Mouse (Mus musculus) heart, adult 2 months (tissue): ENCODE measurements at regions not wholly inside any gene's neighbourhood (a gene's known extent, or its start where the extent isn't known, plus 50 kb on each side); places are given as distances from the start of the nearest gene placed in this dataset.
A peak's percentile ranks its signal among the peaks of the same experiment; 100 is the strongest.

ENCODE experiments used
- DNase-seq, 2 experiments: peaks; one replicate each; pipeline ENCODE4 v3.0.0; 2021
- H3K27ac ChIP-seq: fragments of 200-600 bp; 2 replicates; pipeline ENCODE4 v1.8.1; 2022
- H3K27me3 ChIP-seq: fragments of 200-500 bp; 2 replicates; pipeline ENCODE4 v1.6.1; 2012; ENCODE audit warnings: mild to moderate bottlenecking, low read length, inconsistent platforms, mixed read lengths; ENCODE audit not compliant: control insufficient read depth, insufficient read depth
- H3K36me3 ChIP-seq: fragments of 200-500 bp; 2 replicates; pipeline ENCODE4 v1.6.1; 2012; ENCODE audit warnings: low read length, inconsistent platforms; ENCODE audit not compliant: control insufficient read depth, insufficient read depth
- H3K4me1 ChIP-seq: fragments of 200-500 bp; 2 replicates; pipeline ENCODE4 v1.6.1; 2011; ENCODE audit warnings: low read length; ENCODE audit not compliant: control insufficient read depth, insufficient read depth
- H3K4me3 ChIP-seq: fragments of 200-600 bp; 2 replicates; pipeline ENCODE4 v1.8.1; 2022
- H3K79me2 ChIP-seq: fragments of 200-500 bp; replicated peaks from 2 replicates; pipeline ENCODE4 v1.6.1; 2012; ENCODE audit warnings: mild to moderate bottlenecking, inconsistent platforms, low read length, moderate library complexity, mixed read lengths; ENCODE audit not compliant: control insufficient read depth, insufficient read depth
- H3K9ac ChIP-seq: fragments of 200-500 bp; 2 replicates; pipeline ENCODE4 v1.6.1; 2012; ENCODE audit warnings: low read depth, mild to moderate bottlenecking, control low read depth, inconsistent platforms, low read length, mixed read lengths
- CTCF ChIP-seq: fragments of 200-600 bp; IDR thresholded peaks from 2 replicates; pipeline ENCODE4 v1.8.1; 2022; ENCODE audit warnings: antibody characterized with exemption, mild to moderate bottlenecking, moderate library complexity
- EP300 ChIP-seq: fragments of 200-500 bp; IDR thresholded peaks from 2 replicates; pipeline ENCODE4 v1.6.1; 2011; ENCODE audit warnings: low read depth, low read length, control low read depth; ENCODE audit not compliant: insufficient read depth
- POLR2A ChIP-seq: fragments of 200-500 bp; IDR thresholded peaks from 2 replicates; pipeline ENCODE4 v1.6.1; 2011; ENCODE audit warnings: mild to moderate bottlenecking, low read depth, low read length, control low read depth; ENCODE audit not compliant: insufficient read depth
- WGBS: fragments of 180-500 bp; shearing (Covaris S2); methylation state at CpG from one replicate; pipeline ENCODE4 v1.1.7; 2018; 5-methylcytosine and 5-hydroxymethylcytosine counted together
- intact Hi-C: fragments of 180-260 bp; cut with DNase I; formaldehyde crosslinking; loops from one replicate; pipeline ENCODE4 v1.15.1; 2025

DNA sequence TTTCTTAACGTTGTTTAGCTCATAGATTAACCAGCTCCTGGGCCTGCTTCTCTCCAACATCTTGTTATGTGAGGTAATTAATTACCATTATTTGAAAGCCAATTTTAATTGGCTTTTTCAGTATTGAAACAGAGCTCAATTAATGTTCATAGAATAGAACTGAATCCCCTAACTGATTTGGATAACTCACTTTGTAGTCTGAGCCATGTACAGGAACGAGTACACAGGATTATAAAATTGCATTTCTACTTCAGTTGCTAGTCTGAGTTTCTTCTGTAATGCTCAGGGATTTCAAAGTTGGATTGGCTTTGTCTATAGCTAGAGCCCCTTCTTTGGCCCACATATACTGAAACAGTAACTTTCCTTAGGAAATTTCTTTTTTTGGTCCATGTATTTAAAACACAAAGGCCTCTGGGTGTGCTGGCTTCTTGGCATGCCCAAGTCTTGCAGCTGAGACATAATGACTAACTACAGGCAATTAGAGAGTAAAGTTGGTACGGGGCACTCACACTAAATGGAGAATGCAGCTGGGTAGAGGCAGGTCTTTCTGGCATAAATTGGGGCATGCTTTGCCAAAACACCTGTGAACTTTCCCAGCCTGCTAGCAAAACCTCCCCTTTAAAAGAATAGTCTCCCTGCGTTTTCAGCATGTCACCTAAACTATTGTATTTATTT, 143.1 kb downstream of the Edem1 start:
- TF ChIP-seq POLR2A = no peak
- no peak for TF ChIP-seq EP300
- H3K4me3 ChIP-seq = no peak overlapping the region
- H3K27me3 ChIP-seq = no peaks in the 10 kb centered on the region
- H3K4me1 ChIP-seq = no peaks in the 10 kb centered on the region
- H3K79me2 ChIP-seq = no peaks in the 10 kb centered on the region
- H3K9ac ChIP-seq = no peak overlapping the region
- WGBS = 52% methylated on average over 4 of the region's 4 CpGs
- H3K36me3 ChIP-seq = no peaks in the 10 kb centered on the region
- intact Hi-C loops = no loop called here
- no peak overlapping the region for H3K27ac ChIP-seq
- no peak for DNase-seq

DNA sequence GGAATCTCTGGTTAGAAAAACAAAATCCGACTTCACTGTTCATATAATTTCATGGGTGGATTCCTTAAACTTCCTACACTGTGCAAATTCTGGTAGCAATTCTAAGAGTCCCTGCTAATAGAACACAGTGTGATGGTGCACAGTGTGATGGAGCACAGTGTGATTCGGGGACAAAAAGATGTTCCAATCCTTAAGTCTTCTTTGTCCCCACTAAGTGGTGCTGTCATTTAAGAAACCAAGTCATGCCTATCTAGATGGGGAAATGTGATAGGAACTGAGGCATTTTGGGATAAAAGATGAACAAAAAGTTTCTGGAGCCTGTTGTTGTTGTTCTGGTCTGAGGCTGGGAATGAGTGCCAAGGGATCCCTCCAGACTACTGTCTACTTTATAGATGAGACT, 145.3 kb downstream of the Edem1 start:
- H3K9ac ChIP-seq = no peak overlapping the region
- H3K27ac ChIP-seq = no peak overlapping the region
- no peak overlapping the region for H3K4me3 ChIP-seq
- TF ChIP-seq EP300 (no peak), POLR2A (no peak), CTCF (no peak)
- no peaks in the 10 kb centered on the region for H3K36me3 ChIP-seq
- H3K27me3 ChIP-seq = no peaks in the 10 kb centered on the region
- DNase-seq = no peak
- WGBS = 78% methylated on average over 2 of the region's 2 CpGs
- intact Hi-C loops = no loop called here
- H3K4me1 ChIP-seq = no peaks in the 10 kb centered on the region
- no peaks in the 10 kb centered on the region for H3K79me2 ChIP-seq

DNA sequence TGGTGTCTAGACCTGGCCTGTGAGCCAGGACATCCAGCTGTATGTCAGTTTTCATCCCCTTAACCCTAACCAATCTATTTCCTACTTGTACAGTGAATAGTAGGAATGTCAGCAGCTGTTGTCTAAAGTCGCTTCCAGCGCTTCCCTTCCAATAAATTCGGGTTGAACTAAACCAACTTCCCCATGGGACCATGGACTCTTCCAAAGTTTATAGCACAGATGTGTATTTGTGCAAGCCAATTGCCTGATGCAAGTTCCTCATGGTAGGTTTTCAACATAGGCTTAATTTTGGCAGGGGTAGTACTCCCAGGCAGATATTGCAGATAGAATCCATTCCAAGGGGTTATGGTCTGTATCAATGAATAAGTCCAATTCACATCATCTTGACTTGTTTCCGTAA, 161.1 kb downstream of the Edem1 start:
- no peaks in the 10 kb centered on the region for H3K4me1 ChIP-seq
- H3K9ac ChIP-seq = no peak overlapping the region
- no peaks in the 10 kb centered on the region for H3K79me2 ChIP-seq
- intact Hi-C loops = no loop called here
- 56% methylated on average over 4 of the region's 4 CpGs for WGBS
- H3K36me3 ChIP-seq = no peaks in the 10 kb centered on the region
- H3K27me3 ChIP-seq = no peaks in the 10 kb centered on the region
- no peak overlapping the region for H3K4me3 ChIP-seq
- no peak overlapping the region for H3K27ac ChIP-seq
- peak; percentile 20 to 36 for DNase-seq
- TF ChIP-seq POLR2A = no peak
- no peak for TF ChIP-seq EP300
- TF ChIP-seq CTCF = no peak

DNA sequence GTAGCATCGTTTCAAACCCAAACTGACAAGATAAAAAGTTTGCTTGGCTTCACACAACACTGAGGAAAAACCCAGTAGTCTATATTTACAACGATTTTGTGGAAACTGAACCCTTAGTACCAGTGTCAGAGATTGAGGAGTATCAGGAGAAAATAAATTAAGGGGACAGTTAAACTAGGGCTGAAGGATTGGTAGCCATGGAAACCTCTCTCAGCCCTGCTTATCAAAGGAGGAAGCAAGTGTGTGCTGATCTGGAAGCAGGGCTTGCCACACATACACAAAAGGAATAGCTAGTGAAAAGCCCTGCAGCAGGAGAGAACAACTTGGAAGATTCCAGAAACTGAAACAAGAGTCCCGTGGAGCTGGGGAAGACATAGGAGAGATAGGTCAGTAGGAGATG, 165.3 kb downstream of the Edem1 start:
- no peaks in the 10 kb centered on the region for H3K4me1 ChIP-seq
- intact Hi-C loops = no loop called here
- H3K36me3 ChIP-seq = no peaks in the 10 kb centered on the region
- H3K4me3 ChIP-seq = no peak overlapping the region
- DNase-seq = no peak
- TF ChIP-seq CTCF (no peak), POLR2A (no peak), EP300 (no peak)
- H3K79me2 ChIP-seq = no peaks in the 10 kb centered on the region
- WGBS = 30% methylated on average over 3 of the region's 3 CpGs
- no peak overlapping the region for H3K9ac ChIP-seq
- H3K27ac ChIP-seq = no peak overlapping the region
- no peaks in the 10 kb centered on the region for H3K27me3 ChIP-seq

DNA sequence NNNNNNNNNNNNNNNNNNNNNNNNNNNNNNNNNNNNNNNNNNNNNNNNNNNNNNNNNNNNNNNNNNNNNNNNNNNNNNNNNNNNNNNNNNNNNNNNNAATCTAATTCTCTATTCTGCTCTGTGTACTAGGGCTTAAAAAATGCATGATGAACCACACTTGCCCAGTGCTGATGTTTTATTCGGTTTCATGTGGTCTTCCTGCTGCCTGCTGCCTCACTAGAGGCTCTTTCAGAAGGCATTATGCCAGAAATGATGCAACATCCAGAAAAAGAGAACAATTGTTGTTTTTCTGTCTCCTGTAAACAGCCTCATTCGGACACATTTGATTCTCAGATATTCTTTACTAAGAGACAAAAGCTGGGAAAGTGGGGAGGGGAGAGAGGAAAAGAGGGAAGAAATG, 176.0 kb downstream of the Edem1 start:
- 24% methylated on average over 2 of the region's 2 CpGs for WGBS
- H3K4me1 ChIP-seq = no peaks in the 10 kb centered on the region
- intact Hi-C loops = no loop called here
- H3K9ac ChIP-seq = no peak overlapping the region
- H3K36me3 ChIP-seq = no peaks in the 10 kb centered on the region
- DNase-seq = no peak
- TF ChIP-seq CTCF (no peak), EP300 (no peak), POLR2A (no peak)
- no peak overlapping the region for H3K27ac ChIP-seq
- H3K4me3 ChIP-seq = no peak overlapping the region
- H3K79me2 ChIP-seq = no peaks in the 10 kb centered on the region
- 0 out of 2 replicates have a peak, but pooled peaks cover 1% of the 10 kb centered on the region for H3K27me3 ChIP-seq

DNA sequence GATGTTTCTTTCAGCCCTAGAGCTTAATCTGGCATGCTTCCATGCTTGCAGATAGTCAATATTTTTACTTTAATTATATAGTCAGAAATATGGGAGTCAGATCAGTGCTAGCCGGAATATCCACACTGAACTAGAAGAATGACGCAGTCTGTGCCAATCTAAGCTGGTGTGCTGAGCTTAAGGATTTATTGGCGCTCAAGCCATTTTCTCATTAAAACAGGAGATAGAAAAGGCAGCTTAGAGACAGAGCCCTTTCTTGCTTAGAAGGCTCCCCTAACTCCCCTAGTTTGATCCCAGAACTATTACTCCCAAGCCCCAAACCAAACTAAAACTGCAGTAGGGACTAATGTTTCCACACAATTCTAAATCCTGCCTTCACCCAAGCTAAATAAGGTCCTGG, 180.9 kb downstream of the Edem1 start:
- 85% methylated on average over 3 of the region's 3 CpGs for WGBS

More for the DNA sequence above, 180.9 kb downstream of the Edem1 start:
- Histone ChIP-seq H3K4me3 (no peak overlapping the region), H3K9ac (no peak overlapping the region), H3K36me3 (no peaks in the 10 kb centered on the region), H3K79me2 (no peaks in the 10 kb centered on the region), H3K4me1 (no peaks in the 10 kb centered on the region), H3K27me3 (0 out of 2 replicates have a peak, but pooled peaks cover 1% of the 10 kb centered on the region), H3K27ac (no peak overlapping the region)
- intact Hi-C loops = no loop called here
- TF ChIP-seq CTCF (no peak), POLR2A (no peak), EP300 (no peak)
- no peak for DNase-seq
